Mouse (Mus musculus) regulatory T cell (primary cell): ENCODE measurements around the gene Abcd3.
"Not testable (repeated sequence)": the region's sequence is repeated elsewhere in the genome, so short reads cannot be mapped to it uniquely, and the experiment has no call there.

Source experiments
- in situ Hi-C: fragments of 300-600 bp; cut with MboI, MseI; formaldehyde crosslinking; loops from one replicate; pipeline ENCODE4 v1.15.1; 2025; ENCODE audit warnings: high pct_unique_total_duplicates

Abcd3 gene

GRCm38 (mm10) chr3:121818736-121819396 is 3.8 kb upstream of the Abcd3 start:
- in situ Hi-C loops, result loop anchor here (5.0 kb wide), 1 partner anchor 53 kb away; no protein-coding TSS in a partner anchor

- in situ Hi-C loops, result loop anchor here (5.0 kb wide), 1 partner anchor 57 kb away; no protein-coding TSS in a partner anchor
Observed at GRCm38 (mm10) chr3:121815549-121816235, 590 bp upstream of the Abcd3 start.

- in situ Hi-C loops, result no loop called here
Observed at GRCm38 (mm10) chr3:121814413-121814864, 663 bp downstream of the Abcd3 start.

GRCm38 (mm10) chr3:121813834-121814233 is 1.3 kb downstream of the Abcd3 start:
- in situ Hi-C loops, result no loop called here

- in situ Hi-C loops, result no loop called here
Observed at GRCm38 (mm10) chr3:121808246-121808645, 6.9 kb downstream of the Abcd3 start.

- in situ Hi-C loops, result no loop called here
Observed at GRCm38 (mm10) chr3:121794214-121794613, 20.9 kb downstream of the Abcd3 start.

- in situ Hi-C loops, result no loop called here
Observed at GRCm38 (mm10) chr3:121792246-121792645, 22.9 kb downstream of the Abcd3 start.

- in situ Hi-C loops, result no loop called here
Observed at GRCm38 (mm10) chr3:121790442-121790841, 24.7 kb downstream of the Abcd3 start.

GRCm38 (mm10) chr3:121789790-121790189 is 25.3 kb downstream of the Abcd3 start:
- in situ Hi-C loops, result no loop called here

- in situ Hi-C loops, result no loop called here
Observed at GRCm38 (mm10) chr3:121783020-121783419, 32.1 kb downstream of the Abcd3 start.

GRCm38 (mm10) chr3:121777943-121778342 is 37.2 kb downstream of the Abcd3 start:
- in situ Hi-C loops, result no loop called here

- in situ Hi-C loops, result not testable (repeated sequence)
Observed at GRCm38 (mm10) chr3:121773336-121773735, 41.8 kb downstream of the Abcd3 start.

- in situ Hi-C loops, result no loop called here
Observed at GRCm38 (mm10) chr3:121768770-121769169, 46.3 kb downstream of the Abcd3 start.

GRCm38 (mm10) chr3:121766818-121767217 is 48.3 kb downstream of the Abcd3 start:
- in situ Hi-C loops, result no loop called here

GRCm38 (mm10) chr3:121766048-121766447 is 49.1 kb downstream of the Abcd3 start:
- in situ Hi-C loops, result no loop called here

- in situ Hi-C loops, result no loop called here
Observed at GRCm38 (mm10) chr3:121762056-121762852, 52.8 kb downstream of the Abcd3 start.

GRCm38 (mm10) chr3:121758373-121758772 is 56.7 kb downstream of the Abcd3 start:
- in situ Hi-C loops, result no loop called here

- in situ Hi-C loops, result no loop called here
Observed at GRCm38 (mm10) chr3:121755152-121755551, 60.0 kb downstream of the Abcd3 start.

GRCm38 (mm10) chr3:121754319-121755090 is 60.6 kb downstream of the Abcd3 start:
- in situ Hi-C loops, result not testable (repeated sequence)

GRCm38 (mm10) chr3:121741186-121741848 is 73.8 kb downstream of the Abcd3 start:
- in situ Hi-C loops, result loop anchor here (25.0 kb wide), 1 partner anchor 429 kb away; no protein-coding TSS in a partner anchor
